In genomic region chrX:51010323-51010722, GRCm38 (mm10) we compare ENCODE assay signal across 10 mouse cellular contexts.
"Had no signal": no experiment of that assay in that cellular context is flagged by ENCODE, and none has a peak within 500 bp of the region (broad histone marks: within the 10 kb centered on the region; RNA-seq: fewer than 3 reads in every experiment).

No protein-coding gene starts in this region.

- DNase-seq: kidney, postnatal 10 days; kidney, postnatal 36 days; layer of hippocampus, postnatal 36 days; liver, embryonic 13.5 days; lung, embryonic 14.5 days; right cerebral cortex, adult 18-20 months; right cerebral cortex, postnatal 14 days; right cerebral cortex, postnatal 4 days; spleen, adult 18-20 months; thymus, postnatal 36 days had no signal
